Mouse (Mus musculus): ENCODE data around the gene Gm10959. TPM values are rescaled to one million over a fixed set of nuclear protein-coding genes. Genes with fewer than 3 reads are reported as not detected.

Gm10959 gene
- total and polyA plus RNA-seq, 3 experiments: not detected

- H3K9ac ChIP-seq (ENCODE audit: control insufficient read depth, low read depth, low read length, poor library complexity, severe bottlenecking): no peak overlapping the region
- H3K79me2 ChIP-seq (ENCODE audit: control insufficient read depth, insufficient read depth, low read length, poor library complexity): no peaks in the 10 kb centered on the region
- H3K27ac ChIP-seq (ENCODE audit: control insufficient read depth, low read depth, low read length): no peak overlapping the region
- no peak for TF ChIP-seq CTCF (IDR thresholded peaks at IDR 0.05 in 2 of 3, conservative IDR thresholded peaks at IDR 0.05 in 1 of 3; ENCODE audit: control insufficient read depth in 1 of 3, insufficient read depth in 1 of 3, low read depth in 2 of 3, low read length in 3 of 3, poor library complexity in 1 of 3, severe bottlenecking in 1 of 3)
- TF ChIP-seq CHD2 (IDR thresholded peaks at IDR 0.05; ENCODE audit: low read length): no peak
- TF ChIP-seq ELF1 (IDR thresholded peaks at IDR 0.05; ENCODE audit: low read depth, low read length): no peak
- TF ChIP-seq RAD21 (IDR thresholded peaks at IDR 0.05; ENCODE audit: low read depth, low read length): no peak
- no peak for TF ChIP-seq SIN3A (IDR thresholded peaks at IDR 0.05; ENCODE audit: low read length)
- no peak for TF ChIP-seq MYC (IDR thresholded peaks at IDR 0.05; ENCODE audit: low read depth, low read length)
- no peak for TF ChIP-seq E2F4 (IDR thresholded peaks at IDR 0.05; ENCODE audit: borderline replicate concordance, low read depth, low read length)
- no peak for TF ChIP-seq MAFK (IDR thresholded peaks at IDR 0.05; ENCODE audit: borderline replicate concordance, low read depth, low read length)
- TF ChIP-seq MXI1 (IDR thresholded peaks at IDR 0.05; ENCODE audit: low read depth, low read length): no peak
- no peak for TF ChIP-seq GATA1 (IDR thresholded peaks at IDR 0.05; ENCODE audit: low read depth, low read length)
- no peak for TF ChIP-seq BHLHE40 (IDR thresholded peaks at IDR 0.05; ENCODE audit: borderline replicate concordance, low read depth, low read length)
- no peak for TF ChIP-seq ETS1 (IDR thresholded peaks at IDR 0.05; ENCODE audit: low read depth, low read length)
- TF ChIP-seq NELFE (IDR thresholded peaks at IDR 0.05; ENCODE audit: low read depth, low read length): no peak
- no peak for TF ChIP-seq ZKSCAN1 (IDR thresholded peaks at IDR 0.05; ENCODE audit: low read depth, low read length)
- TF ChIP-seq SMC3 (IDR thresholded peaks at IDR 0.05; ENCODE audit: low read depth, low read length): no peak
- no peak for TF ChIP-seq TCF12 (IDR thresholded peaks at IDR 0.05; ENCODE audit: low read depth, low read length)
- no peak for DNase-seq (ENCODE audit: low read depth, low spot score)
- H3K4me1 ChIP-seq (ENCODE audit: control insufficient read depth in 1 of 2, insufficient read depth in 2 of 2, low read length in 2 of 2): no peaks in the 10 kb centered on the region
- no peak overlapping the region for H3K4me3 ChIP-seq (ENCODE audit: control insufficient read depth in 1 of 2, insufficient read depth in 1 of 2, low read depth in 2 of 2, low read length in 2 of 2)
- no peaks in the 10 kb centered on the region for H3K36me3 ChIP-seq (ENCODE audit: control insufficient read depth in 1 of 2, insufficient read depth in 2 of 2, low read length in 2 of 2)
- no peaks in the 10 kb centered on the region; a peak in 1 of 4 replicates for H3K27me3 ChIP-seq (ENCODE audit: control insufficient read depth in 1 of 2, insufficient read depth in 2 of 2, low read length in 2 of 2)
- no peaks in the 10 kb centered on the region for H3K9me3 ChIP-seq (replicated peaks; ENCODE audit: insufficient read depth, low read length)
These were observed 31.5 kb downstream of the Gm10959 start for GRCm38 (mm10) chr3:122887505-122888301.

- H3K27me3 ChIP-seq (ENCODE audit: control insufficient read depth in 1 of 2, insufficient read depth in 2 of 2, low read length in 2 of 2): no peaks in the 10 kb centered on the region
- no peaks in the 10 kb centered on the region for H3K9me3 ChIP-seq (replicated peaks; ENCODE audit: insufficient read depth, low read length)
- TF ChIP-seq CHD2 (IDR thresholded peaks at IDR 0.05; ENCODE audit: low read length) (no peak), KAT2A (conservative IDR thresholded peaks at IDR 0.05; ENCODE audit: low read depth, low read length) (no peak), MAZ (IDR thresholded peaks at IDR 0.05; ENCODE audit: low read depth, low read length) (no peak), TAL1 (IDR thresholded peaks at IDR 0.05; ENCODE audit: low read length) (no peak), E2F4 (IDR thresholded peaks at IDR 0.05; ENCODE audit: borderline replicate concordance, low read depth, low read length) (no peak), JUND (IDR thresholded peaks at IDR 0.05; ENCODE audit: low read depth, low read length) (no peak), EP300 (IDR thresholded peaks at IDR 0.05; ENCODE audit: low read depth in 1 of 2, low read length in 2 of 2) (no peak), HCFC1 (IDR thresholded peaks at IDR 0.05; ENCODE audit: low read depth, low read length) (no peak)
- H3K36me3 ChIP-seq (ENCODE audit: control insufficient read depth in 1 of 2, insufficient read depth in 2 of 2, low read length in 2 of 2): no peaks in the 10 kb centered on the region
- H3K4me3 ChIP-seq (ENCODE audit: control insufficient read depth in 1 of 2, insufficient read depth in 1 of 2, low read depth in 2 of 2, low read length in 2 of 2): no peak overlapping the region
- no peaks in the 10 kb centered on the region for H3K4me1 ChIP-seq (ENCODE audit: control insufficient read depth in 1 of 2, insufficient read depth in 2 of 2, low read length in 2 of 2)
- no peak overlapping the region for H3K27ac ChIP-seq (ENCODE audit: control insufficient read depth, low read depth, low read length)
- no peak overlapping the region for H3K9ac ChIP-seq (ENCODE audit: control insufficient read depth, low read depth, low read length, poor library complexity, severe bottlenecking)
- no peaks in the 10 kb centered on the region for H3K79me2 ChIP-seq (ENCODE audit: control insufficient read depth, insufficient read depth, low read length, poor library complexity)
- DNase-seq (ENCODE audit: low read depth, low spot score): no peak
These were observed 40.4 kb downstream of the Gm10959 start for GRCm38 (mm10) chr3:122878705-122879315.
